Mouse (Mus musculus) forebrain, embryonic 11.5 days (tissue): ENCODE measurements at regions not wholly inside any gene's neighbourhood (a gene's known extent, or its start where the extent isn't known, plus 50 kb on each side); places are given as distances from the start of the nearest gene placed in this dataset.

ENCODE experiments used
- ATAC-seq: fragments of 200-750 bp; cut with Nextera tagmentation; replicated peaks from 2 replicates; pipeline ENCODE4 v1.8.0; 2017; ENCODE audit warnings: moderate TSS enrichment; ENCODE audit not compliant: low FRiP score
- DNase-seq: peaks from one replicate; pipeline ENCODE4 v3.0.0-alpha.2; 2017; ENCODE audit warnings: low spot score
- H3K27ac ChIP-seq: fragments of 300-500 bp; sonication (generic); 2 replicates; pipeline ENCODE4 v1.5.1; 2014; ENCODE audit warnings: low read depth, low read length
- H3K27me3 ChIP-seq: fragments of 300-500 bp; sonication (generic); 2 replicates; pipeline ENCODE4 v1.6.1; 2014; ENCODE audit warnings: mild to moderate bottlenecking, low read length, mixed read lengths; ENCODE audit not compliant: control insufficient read depth, insufficient read depth
- H3K36me3 ChIP-seq: fragments of 300-500 bp; sonication (generic); 2 replicates; pipeline ENCODE4 v1.6.1; 2014; ENCODE audit warnings: mild to moderate bottlenecking, low read length, moderate library complexity, mixed read lengths; ENCODE audit not compliant: control insufficient read depth, insufficient read depth
- H3K4me1 ChIP-seq: fragments of 300-500 bp; sonication (generic); replicated peaks from 2 replicates; pipeline ENCODE4 v1.6.1; 2014; ENCODE audit warnings: low read length, mixed read lengths; ENCODE audit not compliant: control insufficient read depth, insufficient read depth
- H3K4me2 ChIP-seq: fragments of 300-500 bp; sonication (generic); 2 replicates; pipeline ENCODE4 v1.6.1; 2014; ENCODE audit warnings: low read depth, mild to moderate bottlenecking, low read length, moderate library complexity, mixed read lengths; ENCODE audit not compliant: severe bottlenecking
- H3K4me3 ChIP-seq: fragments of 300-500 bp; sonication (generic); 2 replicates; pipeline ENCODE4 v1.5.1; 2014; ENCODE audit warnings: low read depth, low read length
- H3K9ac ChIP-seq: fragments of 300-500 bp; sonication (generic); 2 replicates; pipeline ENCODE4 v1.6.1; 2014; ENCODE audit warnings: low read length
- H3K9me3 ChIP-seq: fragments of 300-500 bp; sonication (generic); 2 replicates; pipeline ENCODE4 v1.6.1; 2016; ENCODE audit warnings: low read length, mixed read lengths; ENCODE audit not compliant: control insufficient read depth
- WGBS: fragments of 180-500 bp; shearing (Covaris S2); extraction: QIAGEN DNeasy Blood & Tissue Kit; methylation state at CpG from one replicate; pipeline ENCODE4 v1.1.7; 2014; 5-methylcytosine and 5-hydroxymethylcytosine counted together

- Histone ChIP-seq H3K9me3 (no peaks in the 10 kb centered on the region), H3K4me3 (no peak overlapping the region), H3K36me3 (no peaks in the 10 kb centered on the region), H3K27ac (no peak overlapping the region), H3K27me3 (no peaks in the 10 kb centered on the region), H3K4me2 (no peak overlapping the region), H3K9ac (no peak overlapping the region), H3K4me1 (no peaks in the 10 kb centered on the region)
- no peak for ATAC-seq
- no peak for DNase-seq
- 83% methylated on average over 5 of the region's 5 CpGs for WGBS
Measured at GRCm38 (mm10) chr7:40670401-40670800, 227.7 kb upstream of the Vstm2b start.

GRCm38 (mm10) chr7:40671068-40671467, 227.1 kb upstream of the Vstm2b start:
- no peak overlapping the region for H3K4me3 ChIP-seq
- no peaks in the 10 kb centered on the region for H3K4me1 ChIP-seq
- H3K27ac ChIP-seq, result no peak overlapping the region
- H3K9me3 ChIP-seq, result no peaks in the 10 kb centered on the region
- WGBS, result 92% methylated on average over 4 of the region's 4 CpGs
- no peaks in the 10 kb centered on the region for H3K36me3 ChIP-seq
- no peak overlapping the region for H3K9ac ChIP-seq
- H3K27me3 ChIP-seq, result no peaks in the 10 kb centered on the region
- H3K4me2 ChIP-seq, result no peak overlapping the region
- no peak for DNase-seq
- no peak for ATAC-seq

- H3K9me3 ChIP-seq, result no peaks in the 10 kb centered on the region
- no peak overlapping the region for H3K27ac ChIP-seq
- DNase-seq (no peak), ATAC-seq (no peak)
- H3K36me3 ChIP-seq, result no peaks in the 10 kb centered on the region
- no peak overlapping the region for H3K9ac ChIP-seq
- no peaks in the 10 kb centered on the region for H3K4me1 ChIP-seq
- H3K4me2 ChIP-seq, result no peak overlapping the region
- no peaks in the 10 kb centered on the region for H3K27me3 ChIP-seq
- no peak overlapping the region for H3K4me3 ChIP-seq
- 86% methylated on average over 1 of the region's 1 CpGs for WGBS
Measured at GRCm38 (mm10) chr7:40672348-40672747, 225.8 kb upstream of the Vstm2b start.

- WGBS, result 41% methylated on average over 3 of the region's 3 CpGs
- no peak overlapping the region for H3K27ac ChIP-seq
- H3K27me3 ChIP-seq, result no peaks in the 10 kb centered on the region
- no peak overlapping the region for H3K4me2 ChIP-seq
- 0 out of 2 replicates have a peak, but pooled peaks have one; percentile 27 for ATAC-seq
- DNase-seq, result no peak
- no peaks in the 10 kb centered on the region for H3K9me3 ChIP-seq
- H3K9ac ChIP-seq, result no peak overlapping the region
- no peaks in the 10 kb centered on the region for H3K36me3 ChIP-seq
- no peak overlapping the region for H3K4me3 ChIP-seq
- no peaks in the 10 kb centered on the region for H3K4me1 ChIP-seq
Measured at GRCm38 (mm10) chr7:40674397-40674796, 223.7 kb upstream of the Vstm2b start.

- Histone ChIP-seq H3K4me1 (no peaks in the 10 kb centered on the region), H3K4me2 (no peak overlapping the region), H3K36me3 (no peaks in the 10 kb centered on the region), H3K27ac (no peak overlapping the region), H3K4me3 (no peak overlapping the region), H3K9me3 (no peaks in the 10 kb centered on the region), H3K27me3 (no peaks in the 10 kb centered on the region), H3K9ac (no peak overlapping the region)
- DNase-seq (no peak), ATAC-seq (no peak)
- 64% methylated on average over 2 of the region's 2 CpGs for WGBS
Measured at GRCm38 (mm10) chr7:40677601-40678000, 220.5 kb upstream of the Vstm2b start.

- WGBS, result 54% methylated on average over 12 of the region's 12 CpGs
- Histone ChIP-seq H3K4me2 (no peak overlapping the region), H3K36me3 (no peaks in the 10 kb centered on the region), H3K9me3 (no peaks in the 10 kb centered on the region), H3K27ac (no peak overlapping the region), H3K27me3 (no peaks in the 10 kb centered on the region), H3K4me1 (no peaks in the 10 kb centered on the region), H3K9ac (no peak overlapping the region), H3K4me3 (no peak overlapping the region)
- ATAC-seq, result no peak
- no peak for DNase-seq
Measured at GRCm38 (mm10) chr7:40680567-40680966, 217.6 kb upstream of the Vstm2b start.

GRCm38 (mm10) chr7:40680993-40681392, 217.1 kb upstream of the Vstm2b start:
- peak; percentile 52; the same call in 1 of the 2 replicates for ATAC-seq
- 39% methylated on average over 6 of the region's 6 CpGs for WGBS
- H3K4me2 ChIP-seq, result no peak overlapping the region

GRCm38 (mm10) chr7:40683176-40683575, 215.0 kb upstream of the Vstm2b start:
- no peak overlapping the region for H3K4me3 ChIP-seq
- no peaks in the 10 kb centered on the region for H3K4me1 ChIP-seq
- H3K4me2 ChIP-seq, result no peak overlapping the region
- H3K9me3 ChIP-seq, result no peaks in the 10 kb centered on the region
- ATAC-seq (no peak), DNase-seq (no peak)
- H3K9ac ChIP-seq, result no peak overlapping the region
- WGBS, result 67% methylated on average over 1 of the region's 1 CpGs
- no peak overlapping the region for H3K27ac ChIP-seq
- no peaks in the 10 kb centered on the region for H3K27me3 ChIP-seq
- H3K36me3 ChIP-seq, result no peaks in the 10 kb centered on the region

More at GRCm38 (mm10) chr7:40680993-40681392, 217.1 kb upstream of the Vstm2b start:
- H3K9ac ChIP-seq, result no peak overlapping the region
- H3K27ac ChIP-seq, result no peak overlapping the region
- no peak for DNase-seq
- H3K9me3 ChIP-seq, result no peaks in the 10 kb centered on the region
- no peaks in the 10 kb centered on the region for H3K4me1 ChIP-seq
- H3K4me3 ChIP-seq, result no peak overlapping the region
- H3K27me3 ChIP-seq, result no peaks in the 10 kb centered on the region
- H3K36me3 ChIP-seq, result no peaks in the 10 kb centered on the region

GRCm38 (mm10) chr7:40683641-40684040, 214.5 kb upstream of the Vstm2b start:
- Histone ChIP-seq H3K9ac (no peak overlapping the region), H3K4me1 (no peaks in the 10 kb centered on the region), H3K4me3 (no peak overlapping the region), H3K4me2 (no peak overlapping the region), H3K9me3 (no peaks in the 10 kb centered on the region), H3K36me3 (no peaks in the 10 kb centered on the region), H3K27ac (no peak overlapping the region), H3K27me3 (no peaks in the 10 kb centered on the region)
- 62% methylated on average over 3 of the region's 3 CpGs for WGBS
- DNase-seq, result no peak
- no peak for ATAC-seq
